Mouse (Mus musculus): ENCODE measurements around the gene Nup210. TPM values are rescaled to one million over a fixed set of nuclear protein-coding genes. Genes with fewer than 3 reads are reported as not detected.

Gene Nup210
- polyA plus RNA-seq, 1 experiment, result 24.0 TPM

GRCm38 (mm10) chr6:91115863-91116243 is 776 bp downstream of the Nup210 start:
- no peak for TF ChIP-seq GATA1 (IDR thresholded peaks at IDR 0.05; ENCODE audit: low read length)

GRCm38 (mm10) chr6:91115158-91115557 is 1.5 kb downstream of the Nup210 start:
- no peak for TF ChIP-seq GATA1 (IDR thresholded peaks at IDR 0.05; ENCODE audit: low read length)

GRCm38 (mm10) chr6:91114716-91115115 is 1.9 kb downstream of the Nup210 start:
- no peak for TF ChIP-seq GATA1 (IDR thresholded peaks at IDR 0.05; ENCODE audit: low read length)

- TF ChIP-seq GATA1 (IDR thresholded peaks at IDR 0.05; ENCODE audit: low read length), result no peak
Observed at GRCm38 (mm10) chr6:91111954-91112252, 4.7 kb downstream of the Nup210 start.

- TF ChIP-seq GATA1 (IDR thresholded peaks at IDR 0.05; ENCODE audit: low read length), result no peak
Observed at GRCm38 (mm10) chr6:91111141-91111953, 5.3 kb downstream of the Nup210 start.

GRCm38 (mm10) chr6:91110323-91111020 is 6.2 kb downstream of the Nup210 start:
- TF ChIP-seq GATA1 (IDR thresholded peaks at IDR 0.05; ENCODE audit: low read length), result no peak

GRCm38 (mm10) chr6:91109489-91109888 is 7.1 kb downstream of the Nup210 start:
- no peak for TF ChIP-seq GATA1 (IDR thresholded peaks at IDR 0.05; ENCODE audit: low read length)

GRCm38 (mm10) chr6:91108917-91109450 is 7.6 kb downstream of the Nup210 start:
- TF ChIP-seq GATA1 (IDR thresholded peaks at IDR 0.05; ENCODE audit: low read length), result no peak

GRCm38 (mm10) chr6:91108301-91108916 is 8.2 kb downstream of the Nup210 start:
- TF ChIP-seq GATA1 (IDR thresholded peaks at IDR 0.05; ENCODE audit: low read length), result no peak

- no peak for TF ChIP-seq GATA1 (IDR thresholded peaks at IDR 0.05; ENCODE audit: low read length)
Observed at GRCm38 (mm10) chr6:91105400-91106129, 11.1 kb downstream of the Nup210 start.

- no peak for TF ChIP-seq GATA1 (IDR thresholded peaks at IDR 0.05; ENCODE audit: low read length)
Observed at GRCm38 (mm10) chr6:91104765-91105399, 11.7 kb downstream of the Nup210 start.

- TF ChIP-seq GATA1 (IDR thresholded peaks at IDR 0.05; ENCODE audit: low read length), result no peak
Observed at GRCm38 (mm10) chr6:91100621-91101020, 16.0 kb downstream of the Nup210 start.

- no peak for TF ChIP-seq GATA1 (IDR thresholded peaks at IDR 0.05; ENCODE audit: low read length)
Observed at GRCm38 (mm10) chr6:91097879-91098278, 18.8 kb downstream of the Nup210 start.

- TF ChIP-seq GATA1 (IDR thresholded peaks at IDR 0.05; ENCODE audit: low read length), result no peak
Observed at GRCm38 (mm10) chr6:91095072-91095601, 21.5 kb downstream of the Nup210 start.

Data from G1E-ER4 (cell line).